Mouse (Mus musculus): ENCODE measurements around the gene Prps1l1. TPM values are rescaled to one million over a fixed set of nuclear protein-coding genes. Genes with fewer than 3 reads are reported as not detected.

The Prps1l1 gene
- total RNA-seq, 2 experiments from 2014 or later: not detected

- no peak for DNase-seq (ENCODE audit: low spot score in 2 of 2)
Measured at GRCm38 (mm10) chr12:35022066-35022465, 37.5 kb downstream of the Prps1l1 start.

DNA sequence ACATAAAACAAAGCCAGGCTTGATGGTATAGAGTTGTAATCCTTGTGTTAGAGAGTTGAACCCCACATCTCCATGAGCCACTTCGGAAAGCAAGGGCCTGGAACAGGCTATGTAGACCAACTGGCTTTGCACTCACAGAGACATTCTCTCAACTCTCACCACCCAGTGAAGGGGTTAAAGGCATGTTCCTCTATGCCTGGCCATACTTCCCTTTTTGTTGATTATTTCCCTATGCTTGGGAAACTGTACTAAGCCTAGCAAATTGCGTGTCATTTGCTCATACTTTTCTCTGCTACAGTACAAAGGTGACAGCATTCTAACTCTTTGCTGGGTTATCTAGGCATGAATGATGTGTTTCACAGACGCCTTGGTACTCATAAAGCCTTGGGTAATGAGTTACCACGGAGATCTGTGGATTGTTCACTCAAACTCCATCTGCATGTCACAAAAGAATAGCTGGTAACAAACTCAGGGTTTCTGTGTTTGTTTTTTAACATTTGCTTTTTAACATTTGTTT is 41.4 kb downstream of the Prps1l1 start:
- DNase-seq (ENCODE audit: low spot score in 2 of 2): no peak

DNA sequence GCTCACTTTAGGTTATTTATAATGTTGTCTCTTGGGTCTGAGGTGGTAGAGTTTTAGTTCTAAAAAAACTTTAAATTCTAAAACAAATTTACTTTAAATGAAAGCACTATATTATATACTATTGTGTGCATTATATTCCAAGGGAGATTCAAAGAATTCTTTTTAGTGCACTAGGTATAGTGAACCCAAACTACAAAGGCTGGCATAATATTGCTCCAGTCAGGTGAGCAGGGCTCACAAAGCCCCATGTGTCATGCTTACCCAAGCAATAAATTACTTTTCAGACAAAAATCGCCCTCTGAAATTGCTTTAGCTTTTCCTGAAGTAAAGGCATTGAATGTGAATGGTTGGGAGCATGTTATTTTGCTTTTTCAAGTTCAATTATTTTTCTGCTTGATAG is 43.0 kb downstream of the Prps1l1 start:
- no peak for DNase-seq (ENCODE audit: low spot score in 2 of 2)

Other genes with a start within 250 kb of the Prps1l1 start
- gene Hdac9, start 67.7 kb upstream of the Prps1l1 start, total RNA-seq (2021): 1 to 10 TPM; 1.2 to 1.4 TPM
- 10 to 100 TPM; 36.5 to 37.1 TPM for gene Snx13, start 62.4 kb downstream of the Prps1l1 start, total RNA-seq (2021)

Measured in adrenal gland, adult 18-20 months (tissue).